Mouse (Mus musculus) bone marrow, adult 2 months (tissue): ENCODE results near the gene Nppc. TPM values are rescaled to one million over a fixed set of nuclear protein-coding genes. Genes with fewer than 3 reads are reported as not detected.

Experiments
- H3K27ac ChIP-seq: fragments of 200-500 bp; 2 replicates; pipeline ENCODE4 v1.5.1; 2012; ENCODE audit warnings: low read depth, mild to moderate bottlenecking, control low read depth, inconsistent platforms, low read length; ENCODE audit not compliant: control insufficient read depth, poor library complexity, insufficient read depth
- H3K4me1 ChIP-seq: fragments of 200-500 bp; 2 replicates; pipeline ENCODE4 v1.6.1; 2011; ENCODE audit warnings: low read length; ENCODE audit not compliant: control insufficient read depth, insufficient read depth
- H3K4me3 ChIP-seq: fragments of 200-500 bp; replicated peaks from 2 replicates; pipeline ENCODE3; 2011; ENCODE audit warnings: mild to moderate bottlenecking, low read depth, low read length, control low read depth; ENCODE audit not compliant: control insufficient read depth
- CTCF ChIP-seq: fragments of 200-500 bp; IDR thresholded peaks from 2 replicates; pipeline ENCODE4 v1.5.1; 2011; ENCODE audit warnings: low read length, control low read depth; ENCODE audit not compliant: control insufficient read depth, insufficient read depth
- POLR2A ChIP-seq: fragments of 200-500 bp; IDR thresholded peaks from 2 replicates; pipeline ENCODE4 v1.6.1; 2011; ENCODE audit warnings: low read depth, mild to moderate bottlenecking, control low read depth, low read length, borderline replicate concordance; ENCODE audit not compliant: control insufficient read depth
- WGBS: fragments of 180-500 bp; shearing (Covaris S2); methylation state at CpG from one replicate; pipeline ENCODE4 v1.1.7; 2018; 5-methylcytosine and 5-hydroxymethylcytosine counted together
- polyA plus RNA-seq: library from polyadenylated mRNA; stranded (reverse); fragments of >200 nt; gene quantifications from 2 replicates; pipeline ENCODE4 v1.2.4, GENCODE M21; 2011; ENCODE audit warnings: low replicate concordance; ENCODE audit not compliant: missing spikeins, insufficient read depth, insufficient read length

Nppc gene
- polyA plus RNA-seq, 1 experiment: not detected

- no peak for TF ChIP-seq POLR2A
- no peak for TF ChIP-seq CTCF
- 66% methylated on average over 7 of the region's 7 CpGs for WGBS
- H3K4me3 ChIP-seq: no peak overlapping the region
- no peak overlapping the region for H3K27ac ChIP-seq
- peaks cover 2% of the 10 kb centered on the region; the same call in 1 of the 2 replicates for H3K4me1 ChIP-seq
Observed at GRCm38 (mm10) chr1:86700367-86700766, 30.0 kb upstream of the Nppc start.

- H3K4me1 ChIP-seq: peaks cover 2% of the 10 kb centered on the region; the same call in 1 of the 2 replicates
- 71% methylated on average over 11 of the region's 11 CpGs for WGBS
- H3K27ac ChIP-seq: no peak overlapping the region
- TF ChIP-seq CTCF: peak; percentile 16; the same call in 1 of the 2 replicates
- no peak for TF ChIP-seq POLR2A
- H3K4me3 ChIP-seq: no peak overlapping the region
Observed at GRCm38 (mm10) chr1:86699346-86700136, 29.2 kb upstream of the Nppc start.

GRCm38 (mm10) chr1:86698721-86699120 lies 28.4 kb upstream of the Nppc start:
- Histone ChIP-seq H3K4me1 (peaks cover 2% of the 10 kb centered on the region; the same call in 1 of the 2 replicates), H3K4me3 (no peak overlapping the region), H3K27ac (no peak overlapping the region)
- 25% methylated on average over 2 of the region's 2 CpGs for WGBS
- TF ChIP-seq POLR2A: no peak
- TF ChIP-seq CTCF: 0 out of 2 replicates have a peak, but pooled peaks have one; percentile 20

- Histone ChIP-seq H3K4me3 (no peak overlapping the region), H3K27ac (no peak overlapping the region), H3K4me1 (no peaks in the 10 kb centered on the region)
- WGBS: 50% methylated on average over 7 of the region's 7 CpGs
- TF ChIP-seq POLR2A (no peak), CTCF (peak; percentile 43; the same call in 1 of the 2 replicates)
Observed at GRCm38 (mm10) chr1:86696948-86697347, 26.6 kb upstream of the Nppc start.

GRCm38 (mm10) chr1:86691027-86691426 lies 20.7 kb upstream of the Nppc start:
- TF ChIP-seq POLR2A (no peak), CTCF (no peak)
- Histone ChIP-seq H3K4me1 (no peaks in the 10 kb centered on the region), H3K27ac (no peak overlapping the region), H3K4me3 (no peak overlapping the region)
- WGBS: 66% methylated on average over 5 of the region's 5 CpGs

- H3K4me1 ChIP-seq: no peaks in the 10 kb centered on the region
- TF ChIP-seq POLR2A (no peak), CTCF (no peak)
- WGBS: 65% methylated on average over 4 of the region's 4 CpGs
- H3K27ac ChIP-seq: no peak overlapping the region
- H3K4me3 ChIP-seq: no peak overlapping the region
Observed at GRCm38 (mm10) chr1:86687236-86687635, 16.9 kb upstream of the Nppc start.

GRCm38 (mm10) chr1:86678667-86679066 lies 8.3 kb upstream of the Nppc start:
- 79% methylated on average over 10 of the region's 10 CpGs for WGBS
- Histone ChIP-seq H3K27ac (no peak overlapping the region), H3K4me3 (no peak overlapping the region), H3K4me1 (no peaks in the 10 kb centered on the region)
- no peak for TF ChIP-seq CTCF
- TF ChIP-seq POLR2A: no peak

GRCm38 (mm10) chr1:86677624-86678023 lies 7.3 kb upstream of the Nppc start:
- TF ChIP-seq POLR2A: no peak
- no peak for TF ChIP-seq CTCF
- Histone ChIP-seq H3K4me3 (no peak overlapping the region), H3K4me1 (no peaks in the 10 kb centered on the region), H3K27ac (no peak overlapping the region)
- 75% methylated on average over 3 of the region's 3 CpGs for WGBS
